Mouse (Mus musculus) layer of hippocampus, adult 8-10 months (tissue): ENCODE results near the gene Spint3. TPM values are rescaled to one million over a fixed set of nuclear protein-coding genes. Genes with fewer than 3 reads are reported as not detected.

ENCODE experiments used
- DNase-seq, 2 experiments: peaks; one replicate each; pipeline ENCODE4 v3.0.0; 2022; ENCODE audit warnings: low spot score in 2 of 2
- total RNA-seq, 4 experiments: library from RNA; stranded (reverse); gene quantifications; 2 replicates each; pipeline ENCODE4 v1.2.4; 2022

Spint3 gene
- total RNA-seq, 4 experiments from 2014 or later = not detected

GRCm38 (mm10) chr2:164550895-164551269 is 22.4 kb downstream of the Spint3 start:
- no peak for DNase-seq

- DNase-seq = peak; percentile 30 to 33
Observed at GRCm38 (mm10) chr2:164549963-164550894, 23.0 kb downstream of the Spint3 start.

DNA sequence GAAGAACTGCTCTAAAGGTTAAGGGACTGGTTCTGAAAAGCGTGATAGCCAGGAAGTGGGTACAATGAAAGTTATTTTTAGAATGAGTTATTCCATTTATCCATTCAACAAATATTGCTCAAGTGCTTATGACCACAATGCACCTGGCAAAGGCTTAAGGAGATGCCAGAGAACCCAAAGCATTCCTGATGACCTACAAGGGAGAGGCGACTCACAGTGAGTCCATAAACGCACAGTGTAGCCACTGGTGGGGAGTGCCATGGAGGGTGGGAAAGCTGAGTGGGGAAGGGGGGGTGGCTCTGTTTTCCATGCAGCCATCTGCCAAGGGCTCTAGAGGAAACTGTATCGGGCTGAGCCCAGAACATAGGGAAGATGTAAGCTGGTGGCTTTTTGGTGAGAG is 23.9 kb downstream of the Spint3 start:
- no peak for DNase-seq

- no peak for DNase-seq
Observed at GRCm38 (mm10) chr2:164544454-164545097, 28.7 kb downstream of the Spint3 start.

DNA sequence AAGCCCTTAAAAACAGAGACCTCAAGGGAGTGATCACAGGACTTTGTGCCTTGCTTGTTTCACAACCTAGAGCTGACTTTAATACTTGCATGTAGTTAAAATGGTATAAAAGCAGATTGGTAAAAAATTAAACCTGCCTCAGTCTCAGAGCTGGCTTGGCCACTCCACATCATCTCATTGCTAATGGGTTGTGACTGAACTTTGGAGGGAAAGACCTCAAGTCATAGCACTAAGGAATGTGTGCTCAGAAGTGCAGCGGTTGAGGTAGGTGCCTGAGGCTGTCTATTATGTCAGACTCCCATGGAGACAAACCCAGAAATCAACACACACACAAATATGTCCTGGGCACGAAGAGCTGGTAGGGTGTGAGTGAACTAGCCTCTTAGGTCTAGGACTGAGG is 29.5 kb downstream of the Spint3 start:
- no peak for DNase-seq

DNA sequence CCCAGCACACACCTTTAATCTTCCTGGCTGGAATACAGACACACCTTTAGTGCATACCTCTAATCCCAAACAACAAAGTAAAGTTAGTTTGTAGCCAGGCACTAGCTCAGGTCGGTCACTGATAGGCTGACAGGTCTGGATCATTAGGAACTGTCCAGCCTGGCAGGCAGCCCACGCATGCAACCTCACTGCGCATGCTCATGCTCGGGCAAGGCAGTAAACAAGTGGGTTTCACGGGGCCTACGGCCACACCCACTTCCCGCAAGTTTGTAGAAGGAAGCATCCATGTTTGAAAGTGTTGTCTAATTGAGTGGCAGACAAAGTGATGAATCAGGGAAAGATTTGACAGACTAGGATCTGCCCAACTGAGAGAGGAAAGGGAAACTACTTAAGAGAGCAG is 30.7 kb downstream of the Spint3 start:
- no peak for DNase-seq

DNA sequence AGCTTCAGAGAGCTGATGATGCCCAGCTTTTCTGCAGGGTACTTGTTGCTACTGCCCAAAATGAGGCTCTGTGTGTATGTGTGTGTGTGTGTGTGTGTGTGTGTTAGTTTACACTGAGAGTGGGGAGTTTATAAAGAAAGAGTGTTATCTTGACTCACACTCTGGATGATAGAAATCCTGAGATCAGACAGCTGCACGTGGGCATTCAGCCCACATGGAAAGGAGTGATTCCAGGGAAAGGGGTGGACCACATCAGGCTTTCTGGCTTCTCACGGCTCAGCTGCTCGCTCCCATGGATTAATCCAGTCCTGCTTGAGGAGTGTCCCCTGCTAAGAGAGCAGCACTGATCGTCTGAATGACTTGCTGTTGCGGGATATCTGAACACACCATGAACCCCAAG is 31.1 kb downstream of the Spint3 start:
- peak; percentile 53 to 55 for DNase-seq

- no peak for DNase-seq
Observed at GRCm38 (mm10) chr2:164540652-164541427, 32.4 kb downstream of the Spint3 start.

DNA sequence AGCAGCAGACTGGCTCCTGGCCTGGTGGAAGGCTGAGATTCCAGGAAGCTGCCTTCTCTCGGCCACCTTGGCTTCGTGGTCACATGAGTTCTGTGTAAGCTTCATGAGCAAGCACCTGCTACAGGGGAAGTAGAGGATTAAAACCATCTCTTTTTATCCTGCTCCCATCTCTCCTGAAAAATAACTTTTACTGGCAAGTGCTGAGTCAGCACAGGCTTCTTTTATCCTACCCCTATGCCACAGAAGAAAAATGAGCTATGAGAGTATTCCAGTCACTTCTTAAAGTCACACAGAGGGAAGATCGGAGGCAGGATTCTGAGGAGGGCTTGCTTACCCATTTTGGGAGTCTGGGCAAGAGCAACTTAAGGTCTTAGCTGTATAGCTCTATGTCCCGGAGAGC is 36.3 kb downstream of the Spint3 start:
- no peak for DNase-seq

DNA sequence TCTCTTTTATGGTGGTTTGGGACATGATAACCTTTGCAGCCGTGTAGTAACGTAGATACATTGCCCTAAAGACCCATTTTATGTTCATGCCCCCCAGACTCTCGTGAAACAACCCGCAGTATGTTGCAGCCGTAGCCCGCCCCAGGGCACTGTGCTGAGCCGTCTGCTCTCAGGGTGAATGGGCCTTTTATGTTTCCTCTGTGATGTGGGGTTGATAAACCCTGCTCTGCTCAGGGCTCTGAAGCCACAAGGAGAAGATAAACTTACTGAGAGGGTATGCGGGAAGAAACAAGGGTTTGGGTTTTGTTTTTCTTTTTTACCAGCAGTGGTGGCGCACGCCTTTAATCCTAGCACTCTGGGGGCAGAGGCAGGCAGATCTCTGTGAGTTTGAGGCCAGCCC is 38.9 kb downstream of the Spint3 start:
- DNase-seq = no peak

- peak; percentile 51 to 77 for DNase-seq
Observed at GRCm38 (mm10) chr2:164531169-164531568, 42.1 kb downstream of the Spint3 start.

DNA sequence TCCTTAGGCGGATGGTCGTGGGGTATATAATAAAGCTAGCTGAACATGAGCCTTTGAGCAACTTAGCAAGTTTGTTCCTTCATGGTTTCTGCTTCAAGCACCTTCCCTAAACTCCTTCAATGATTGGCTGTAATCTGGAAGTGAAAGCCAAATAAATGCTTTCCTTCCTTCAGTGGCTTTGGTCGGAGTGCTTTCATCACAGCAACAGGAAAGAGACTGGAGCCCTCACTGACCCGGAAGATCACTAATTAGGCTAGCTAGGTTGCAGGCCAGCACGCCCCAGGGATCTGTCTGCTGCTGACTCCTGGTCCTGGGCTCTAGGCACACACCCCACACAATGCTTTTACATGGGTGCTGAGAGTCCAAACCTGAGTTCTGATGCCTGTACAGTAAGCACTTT is 44.7 kb downstream of the Spint3 start:
- no peak for DNase-seq

- DNase-seq = no peak
Observed at GRCm38 (mm10) chr2:164523301-164523773, 49.9 kb downstream of the Spint3 start.

- no peak for DNase-seq
Observed at GRCm38 (mm10) chr2:164522280-164522679, 51.0 kb downstream of the Spint3 start.

DNA sequence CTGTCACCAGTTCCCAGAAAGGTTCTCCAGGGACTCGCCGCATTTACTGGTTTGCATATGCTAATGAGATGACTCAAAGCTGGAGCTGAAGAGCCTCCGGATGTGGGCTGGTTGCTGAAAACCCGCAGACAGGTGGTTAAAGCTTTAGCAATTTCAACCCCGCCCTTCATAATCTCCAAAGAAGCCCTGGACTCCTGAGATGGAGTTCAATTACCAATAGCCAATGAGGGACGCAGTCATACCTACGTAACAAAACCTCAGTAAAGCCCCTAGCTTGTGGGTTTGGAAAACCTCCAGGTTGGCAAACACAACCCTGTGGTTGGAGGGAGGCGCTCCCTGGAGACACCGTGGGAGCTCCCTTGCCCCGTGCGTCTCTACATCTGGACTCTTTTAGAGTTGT is 51.4 kb downstream of the Spint3 start:
- no peak for DNase-seq

DNA sequence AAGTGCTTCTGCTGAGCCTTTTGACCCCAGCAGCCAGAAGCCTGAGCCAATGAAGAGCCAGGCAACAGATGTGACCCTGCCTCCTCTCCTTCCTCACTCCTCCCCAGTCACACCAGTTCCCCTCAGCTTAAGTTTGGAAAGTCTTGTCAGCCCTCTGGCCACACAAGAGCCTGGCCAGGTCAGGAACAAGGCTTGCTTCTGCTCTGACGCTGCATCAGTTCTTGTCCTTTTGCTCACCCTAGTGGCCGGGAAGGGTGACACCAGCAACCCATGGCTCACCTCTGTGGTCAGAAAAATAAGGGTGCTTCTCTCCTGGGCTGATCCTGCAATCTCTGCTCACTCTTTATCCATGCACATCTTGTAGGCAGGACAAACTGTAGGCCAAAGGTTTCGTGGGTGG is 52.5 kb downstream of the Spint3 start:
- DNase-seq = no peak

Other genes with a start within 250 kb of the Spint3 start
- not detected for gene Svs5, start 240.7 kb downstream of the Spint3 start, total RNA-seq
- gene Slpi, start 184.4 kb downstream of the Spint3 start, total RNA-seq = 1 to 10 TPM in 3 of 4 experiments, not detected in 1; 1.2 to 1.5 (median 1.2) TPM
- gene Rbpjl, start 170.3 kb downstream of the Spint3 start, total RNA-seq = under 1 TPM; 0.34 to 0.67 (median 0.42) TPM
- 10 to 100 TPM; 11.1 to 12.6 (median 11.9) TPM for gene Matn4, start 168.3 kb downstream of the Spint3 start, total RNA-seq
- 100 to 1,000 TPM; 109 to 165 (median 131) TPM for gene Sdc4, start 129.6 kb downstream of the Spint3 start, total RNA-seq
- 10 to 100 TPM; 40.4 to 45.8 (median 44.8) TPM for gene Sys1, start 116.5 kb downstream of the Spint3 start, total RNA-seq
- gene Gm20458, start 112.5 kb downstream of the Spint3 start, total RNA-seq = 10 to 100 TPM in 1 of 4 experiments, 1 to 10 TPM in 2, not detected in 1; 8.4 to 15.8 (median 9.9) TPM
- gene Trp53tg5, start 99.7 kb downstream of the Spint3 start, total RNA-seq = not detected
- gene Dbndd2, start 87.4 kb downstream of the Spint3 start, total RNA-seq = 100 to 1,000 TPM; 109 to 163 (median 138) TPM
- gene Pigt, start 75.9 kb downstream of the Spint3 start, total RNA-seq = 10 to 100 TPM; 75.4 to 90.5 (median 81.6) TPM
- gene Wfdc2, start 11.0 kb downstream of the Spint3 start, total RNA-seq = 1 to 10 TPM in 1 of 4 experiments, under 1 TPM in 3; 0.55 to 1.1 (median 0.84) TPM
- not detected for gene Wfdc6a, start 12.0 kb upstream of the Spint3 start, total RNA-seq
- not detected for gene Eppin, start 20.1 kb upstream of the Spint3 start, total RNA-seq
- not detected for gene Wfdc6b, start 40.1 kb upstream of the Spint3 start, total RNA-seq
- gene Wfdc8, start 40.2 kb upstream of the Spint3 start, total RNA-seq = not detected
- gene Wfdc16, start 65.3 kb upstream of the Spint3 start, total RNA-seq = not detected
- not detected for gene Wfdc10, start 82.6 kb upstream of the Spint3 start, total RNA-seq
- gene Wfdc9, start 83.1 kb upstream of the Spint3 start, total RNA-seq = not detected
- not detected for gene Wfdc11, start 100.6 kb upstream of the Spint3 start, total RNA-seq
- not detected for gene Wfdc13, start 111.6 kb upstream of the Spint3 start, total RNA-seq
- not detected for gene Spint4, start 125.0 kb upstream of the Spint3 start, total RNA-seq
- not detected for gene Spint5, start 141.8 kb upstream of the Spint3 start, total RNA-seq
- gene Wfdc3, start 172.5 kb upstream of the Spint3 start, total RNA-seq = 1 to 10 TPM in 3 of 4 experiments, under 1 TPM in 1; 0.99 to 2.4 (median 1.8) TPM
- gene Dnttip1, start 172.5 kb upstream of the Spint3 start, total RNA-seq = 10 to 100 TPM; 32.6 to 36.7 (median 35.3) TPM
- under 1 TPM in 3 of 4 experiments, not detected in 1; 0.33 to 0.81 (median 0.48) TPM for gene Ube2c, start 196.4 kb upstream of the Spint3 start, total RNA-seq
- 1 to 10 TPM in 1 of 4 experiments, not detected in 3; 1.4 TPM for gene Tnnc2, start 206.5 kb upstream of the Spint3 start, total RNA-seq
- 10 to 100 TPM; 33.0 to 44.9 (median 39.9) TPM for gene Snx21, start 212.4 kb upstream of the Spint3 start, total RNA-seq
- gene Acot8, start 231.4 kb upstream of the Spint3 start, total RNA-seq = 10 to 100 TPM; 25.1 to 34.0 (median 27.7) TPM
- 10 to 100 TPM in 1 of 4 experiments, 1 to 10 TPM in 3; 8.3 to 10.2 (median 9.5) TPM for gene Zswim3, start 231.6 kb upstream of the Spint3 start, total RNA-seq
- gene Zswim1, start 249.2 kb upstream of the Spint3 start, total RNA-seq = 10 to 100 TPM; 22.2 to 25.1 (median 22.9) TPM